Mouse (Mus musculus): Measurements from ENCODE around the gene Prl. TPM values are rescaled to one million over a fixed set of nuclear protein-coding genes. Genes with fewer than 3 reads are reported as not detected.
"Not testable (repeated sequence)": the region's sequence is repeated elsewhere in the genome, so short reads cannot be mapped to it uniquely, and the experiment has no call there.

Gene Prl
- polyA plus RNA-seq, 1 experiment = not detected

DNA sequence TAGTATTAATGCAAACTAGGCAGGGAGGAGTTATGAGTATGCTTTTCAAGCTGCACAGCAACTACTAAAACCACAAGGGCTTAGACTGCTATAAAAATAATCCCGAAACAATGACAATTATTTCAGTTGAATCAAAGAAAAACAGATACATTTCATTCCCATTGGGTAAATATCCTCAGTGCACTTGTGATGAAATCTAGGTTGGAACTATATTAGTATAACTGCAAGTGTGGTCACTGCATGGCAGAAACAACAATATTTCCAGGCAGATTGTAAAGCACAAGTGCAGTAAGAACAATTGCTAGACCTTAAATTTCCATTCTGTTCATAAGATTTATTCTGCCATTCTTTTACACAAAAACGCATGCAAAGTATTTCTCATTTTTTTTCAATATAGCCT lies 15.2 kb upstream of the Prl start:
- Histone ChIP-seq H3K27ac (ENCODE audit: insufficient read depth, low read length) (no peak overlapping the region), H3K36me3 (ENCODE audit: control insufficient read depth, insufficient read depth, low read length) (no peaks in the 10 kb centered on the region), H3K4me3 (ENCODE audit: extremely low read depth, insufficient read depth, insufficient read length) (no peak overlapping the region), H3K27me3 (ENCODE audit: control insufficient read depth, insufficient read depth, low read length) (no peaks in the 10 kb centered on the region), H3K4me1 (ENCODE audit: control insufficient read depth, insufficient read depth, insufficient read length) (no peaks in the 10 kb centered on the region)
- no peak for TF ChIP-seq POLR2A (IDR thresholded peaks at IDR 0.05; ENCODE audit: low read depth, low read length)
- no peak for TF ChIP-seq CTCF (IDR thresholded peaks at IDR 0.05; ENCODE audit: extremely low read depth, insufficient read depth, insufficient read length, insufficient replicate concordance)
- WGBS = 88% methylated on average over 2 of the region's 2 CpGs
- no peak for DNase-seq (ENCODE audit: low read depth in 1 of 2, low spot score in 2 of 2)

DNA sequence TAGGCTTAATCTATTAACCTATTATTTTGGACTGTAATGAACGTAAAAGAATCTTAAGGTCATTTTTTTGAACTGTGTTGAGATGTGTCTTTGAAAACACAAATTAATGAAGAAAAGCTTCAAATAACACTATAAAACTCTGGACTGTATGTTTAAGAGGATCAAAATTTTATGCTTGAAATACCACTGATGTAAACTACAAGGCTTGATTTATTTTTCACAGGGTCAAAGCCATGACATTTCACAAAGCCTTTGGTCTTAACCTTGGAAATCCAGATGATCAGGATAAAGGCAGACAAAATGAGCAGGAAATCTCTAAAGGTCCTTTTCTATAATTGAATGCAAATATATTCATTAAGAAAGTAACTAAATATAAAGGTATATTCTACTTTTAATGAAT lies 14.0 kb upstream of the Prl start:
- no peak for TF ChIP-seq CTCF (IDR thresholded peaks at IDR 0.05; ENCODE audit: extremely low read depth, insufficient read depth, insufficient read length, insufficient replicate concordance)
- TF ChIP-seq POLR2A (IDR thresholded peaks at IDR 0.05; ENCODE audit: low read depth, low read length) = no peak
- no peaks in the 10 kb centered on the region for H3K4me1 ChIP-seq (ENCODE audit: control insufficient read depth, insufficient read depth, insufficient read length)
- H3K27me3 ChIP-seq (ENCODE audit: control insufficient read depth, insufficient read depth, low read length) = no peaks in the 10 kb centered on the region
- 82% methylated on average over 1 of the region's 1 CpGs for WGBS
- no peak for DNase-seq (ENCODE audit: low read depth in 1 of 2, low spot score in 2 of 2)
- H3K4me3 ChIP-seq (ENCODE audit: extremely low read depth, insufficient read depth, insufficient read length) = no peak overlapping the region
- no peak overlapping the region for H3K27ac ChIP-seq (ENCODE audit: insufficient read depth, low read length)
- no peaks in the 10 kb centered on the region for H3K36me3 ChIP-seq (ENCODE audit: control insufficient read depth, insufficient read depth, low read length)

DNA sequence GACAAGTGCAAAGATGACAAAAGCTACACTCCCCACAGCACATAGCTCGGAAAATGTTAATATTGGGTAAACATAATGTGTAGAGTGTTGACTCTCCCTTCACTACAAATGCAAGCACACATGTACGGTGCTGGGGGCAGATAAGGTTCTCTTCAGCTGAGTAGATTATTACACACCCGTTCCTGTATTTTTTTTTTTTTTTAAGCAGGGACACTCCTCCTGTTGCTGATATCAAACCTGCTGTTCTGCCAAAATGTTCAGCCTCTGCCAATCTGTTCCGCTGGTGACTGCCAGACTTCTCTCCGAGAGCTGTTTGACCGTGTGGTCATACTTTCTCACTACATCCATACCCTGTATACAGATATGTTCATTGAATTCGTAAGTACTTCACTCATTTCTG lies 1.8 kb downstream of the Prl start:
- Histone ChIP-seq H3K4me3 (ENCODE audit: extremely low read depth, insufficient read depth, insufficient read length) (no peak overlapping the region), H3K36me3 (ENCODE audit: control insufficient read depth, insufficient read depth, low read length) (no peaks in the 10 kb centered on the region), H3K4me1 (ENCODE audit: control insufficient read depth, insufficient read depth, insufficient read length) (no peaks in the 10 kb centered on the region), H3K27ac (ENCODE audit: insufficient read depth, low read length) (no peak overlapping the region), H3K27me3 (ENCODE audit: control insufficient read depth, insufficient read depth, low read length) (no peaks in the 10 kb centered on the region)
- TF ChIP-seq CTCF (IDR thresholded peaks at IDR 0.05; ENCODE audit: extremely low read depth, insufficient read depth, insufficient read length, insufficient replicate concordance) = no peak
- no peak for TF ChIP-seq POLR2A (IDR thresholded peaks at IDR 0.05; ENCODE audit: low read depth, low read length)
- 91% methylated on average over 7 of the region's 7 CpGs for WGBS
- DNase-seq (ENCODE audit: low read depth in 1 of 2, low spot score in 2 of 2) = no peak

DNA sequence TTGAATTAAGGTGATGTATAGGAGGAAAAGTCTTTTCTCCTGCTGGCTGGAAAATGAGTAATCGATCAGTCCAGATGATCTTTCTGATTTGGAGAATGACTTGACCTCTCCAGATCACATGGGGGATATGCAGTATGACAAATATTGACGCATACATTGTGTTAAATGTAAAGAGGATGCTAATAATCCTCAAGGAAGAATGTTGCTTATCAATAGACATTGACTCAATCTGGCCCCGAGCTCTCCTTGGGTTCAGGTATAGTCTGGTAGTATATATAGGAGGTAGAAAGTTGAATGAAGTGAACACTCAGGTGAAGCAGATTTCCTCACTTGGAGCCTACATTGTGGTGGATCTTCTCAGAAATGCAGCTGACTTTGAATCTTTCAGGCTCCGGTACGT lies 36.5 kb downstream of the Prl start, which contains the start of gene Prl3d1:
Gene Prl3d1 (plus strand): TSS at position 301 of the 400 bp plus-strand sequence.
- not testable (repeated sequence) for H3K27me3 ChIP-seq (ENCODE audit: control insufficient read depth, insufficient read depth, low read length); DNase-seq (ENCODE audit: low read depth in 1 of 2, low spot score in 2 of 2); H3K4me3 ChIP-seq (ENCODE audit: extremely low read depth, insufficient read depth, insufficient read length); H3K36me3 ChIP-seq (ENCODE audit: control insufficient read depth, insufficient read depth, low read length); H3K4me1 ChIP-seq (ENCODE audit: control insufficient read depth, insufficient read depth, insufficient read length); H3K27ac ChIP-seq (ENCODE audit: insufficient read depth, low read length)
- WGBS = 85% methylated on average over 5 of the region's 5 CpGs

Other genes starting within 250 kb of the Prl start
- not detected in 2 replicates for gene Prl3d1, start 36.6 kb downstream of the Prl start, polyA plus RNA-seq (2012; rRNA removed)
- gene Prl3d2, start 64.1 kb downstream of the Prl start, polyA plus RNA-seq (2012; rRNA removed) = not detected in 2 replicates
- not detected in 2 replicates for gene Prl3d3, start 99.2 kb downstream of the Prl start, polyA plus RNA-seq (2012; rRNA removed)
- not detected in 2 replicates for gene Prl3c1, start 139.1 kb downstream of the Prl start, polyA plus RNA-seq (2012; rRNA removed)
- gene Prl3b1, start 184.3 kb downstream of the Prl start, polyA plus RNA-seq (2012; rRNA removed) = not detected in 2 replicates
- gene Prl3a1, start 201.9 kb downstream of the Prl start, polyA plus RNA-seq (2012; rRNA removed) = not detected in 2 replicates

Measured in spleen, adult 2 months (tissue).